Mouse (Mus musculus) forebrain, embryonic 15.5 days (tissue): ENCODE measurements around the gene Hrc. TPM values are rescaled to one million over a fixed set of nuclear protein-coding genes. Genes with fewer than 3 reads are reported as not detected.

ENCODE experiments used
- ATAC-seq: fragments of 200-750 bp; cut with Nextera tagmentation; replicated peaks from 2 replicates; pipeline ENCODE4 v1.8.0; 2017; ENCODE audit warnings: mild to moderate bottlenecking, moderate TSS enrichment, moderate library complexity
- H3K27ac ChIP-seq: fragments of 300-500 bp; sonication (generic); replicated peaks from 2 replicates; pipeline ENCODE4 v1.5.1; 2015; ENCODE audit warnings: mild to moderate bottlenecking, inconsistent platforms
- H3K27me3 ChIP-seq: fragments of 300-500 bp; sonication (generic); 2 replicates; pipeline ENCODE4 v1.6.1; 2015; ENCODE audit warnings: inconsistent platforms
- H3K36me3 ChIP-seq: fragments of 300-500 bp; sonication (generic); 2 replicates; pipeline ENCODE4 v1.6.1; 2015; ENCODE audit warnings: mild to moderate bottlenecking, inconsistent platforms
- H3K4me1 ChIP-seq: fragments of 300-500 bp; sonication (generic); 2 replicates; pipeline ENCODE4 v1.6.1; 2015; ENCODE audit warnings: inconsistent platforms
- H3K4me2 ChIP-seq: fragments of 300-500 bp; sonication (generic); replicated peaks from 2 replicates; pipeline ENCODE4 v1.6.1; 2015; ENCODE audit warnings: mild to moderate bottlenecking, inconsistent platforms
- H3K4me3 ChIP-seq: fragments of 300-500 bp; sonication (generic); 2 replicates; pipeline ENCODE4 v1.5.1; 2015; ENCODE audit warnings: mild to moderate bottlenecking, inconsistent platforms
- H3K9ac ChIP-seq: fragments of 300-500 bp; sonication (generic); replicated peaks from 2 replicates; pipeline ENCODE4 v1.6.1; 2015; ENCODE audit warnings: mild to moderate bottlenecking, inconsistent platforms
- H3K9me3 ChIP-seq: fragments of 300-500 bp; sonication (generic); 2 replicates; pipeline ENCODE4 v1.6.1; 2016; ENCODE audit warnings: inconsistent platforms
- WGBS: fragments of 180-500 bp; shearing (Covaris S2); methylation state at CpG from one replicate; pipeline ENCODE4 v1.1.7; 2015; ENCODE audit warnings: mixed read lengths; 5-methylcytosine and 5-hydroxymethylcytosine counted together
- polyA plus RNA-seq: library from polyadenylated mRNA; unstranded; fragments of >200 nt; fragmentation: Nextera tagmentation; extraction: Ambion mirVana; gene quantifications from 2 replicates; pipeline ENCODE4 v1.2.1, GENCODE M21; 2015

Hrc gene
- polyA plus RNA-seq, 1 experiment from 2014 or later, result 0.23 TPM

DNA sequence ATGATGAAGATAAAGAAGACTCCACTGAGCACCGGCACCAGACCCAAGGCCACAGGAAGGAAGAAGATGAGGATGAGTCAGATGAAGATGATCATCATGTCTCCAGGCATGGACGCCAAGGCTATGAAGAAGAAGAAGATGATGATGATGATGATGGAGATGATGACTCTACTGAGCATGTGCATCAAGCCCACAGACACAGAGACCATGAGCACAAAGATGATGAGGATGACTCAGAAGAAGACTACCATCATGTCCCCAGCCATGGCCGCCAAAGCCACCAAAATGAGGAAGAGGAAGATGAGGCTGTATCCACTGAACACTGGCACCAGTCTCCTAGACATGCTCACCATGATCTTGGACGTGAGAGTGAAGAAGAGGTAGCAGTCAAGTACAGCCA, 1.2 kb downstream of the Hrc start:
- Histone ChIP-seq H3K4me3 (no peak overlapping the region), H3K4me1 (peaks cover 44% of the 10 kb centered on the region), H3K4me2 (no peak overlapping the region), H3K36me3 (no peaks in the 10 kb centered on the region), H3K9ac (no peak overlapping the region), H3K27me3 (peaks cover 11% of the 10 kb centered on the region; the same call in 1 of the 2 replicates), H3K9me3 (no peaks in the 10 kb centered on the region), H3K27ac (no peak overlapping the region)
- 91% methylated on average over 4 of the region's 4 CpGs for WGBS
- ATAC-seq, result no peak

DNA sequence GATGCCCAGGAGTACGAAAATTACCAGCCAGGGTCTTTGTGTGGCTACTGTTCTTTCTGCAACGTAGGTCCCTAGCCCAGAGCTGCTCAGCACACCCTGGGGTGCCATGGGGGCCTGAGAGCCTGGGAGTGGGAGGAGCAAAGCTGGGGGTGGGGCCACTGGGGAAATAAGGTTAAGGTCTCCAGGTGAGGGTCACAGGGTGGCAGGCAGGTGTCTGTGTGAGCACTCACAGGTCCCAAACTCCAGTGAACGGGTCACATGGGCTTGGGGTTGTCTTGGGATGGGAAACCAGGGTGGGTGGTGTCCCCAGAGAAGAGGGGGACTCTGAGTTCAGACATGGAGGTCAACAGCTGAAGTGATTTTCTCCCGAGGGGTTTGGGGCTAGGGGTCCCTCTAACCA, 2.4 kb downstream of the Hrc start:
- Histone ChIP-seq H3K4me3 (no peak overlapping the region), H3K27ac (no peak overlapping the region), H3K4me1 (peaks cover 45% of the 10 kb centered on the region), H3K27me3 (peaks cover 11% of the 10 kb centered on the region; the same call in 1 of the 2 replicates), H3K36me3 (no peaks in the 10 kb centered on the region), H3K9ac (no peak overlapping the region), H3K4me2 (no peak overlapping the region), H3K9me3 (no peaks in the 10 kb centered on the region)
- 15% methylated on average over 4 of the region's 4 CpGs for WGBS
- ATAC-seq, result no peak

DNA sequence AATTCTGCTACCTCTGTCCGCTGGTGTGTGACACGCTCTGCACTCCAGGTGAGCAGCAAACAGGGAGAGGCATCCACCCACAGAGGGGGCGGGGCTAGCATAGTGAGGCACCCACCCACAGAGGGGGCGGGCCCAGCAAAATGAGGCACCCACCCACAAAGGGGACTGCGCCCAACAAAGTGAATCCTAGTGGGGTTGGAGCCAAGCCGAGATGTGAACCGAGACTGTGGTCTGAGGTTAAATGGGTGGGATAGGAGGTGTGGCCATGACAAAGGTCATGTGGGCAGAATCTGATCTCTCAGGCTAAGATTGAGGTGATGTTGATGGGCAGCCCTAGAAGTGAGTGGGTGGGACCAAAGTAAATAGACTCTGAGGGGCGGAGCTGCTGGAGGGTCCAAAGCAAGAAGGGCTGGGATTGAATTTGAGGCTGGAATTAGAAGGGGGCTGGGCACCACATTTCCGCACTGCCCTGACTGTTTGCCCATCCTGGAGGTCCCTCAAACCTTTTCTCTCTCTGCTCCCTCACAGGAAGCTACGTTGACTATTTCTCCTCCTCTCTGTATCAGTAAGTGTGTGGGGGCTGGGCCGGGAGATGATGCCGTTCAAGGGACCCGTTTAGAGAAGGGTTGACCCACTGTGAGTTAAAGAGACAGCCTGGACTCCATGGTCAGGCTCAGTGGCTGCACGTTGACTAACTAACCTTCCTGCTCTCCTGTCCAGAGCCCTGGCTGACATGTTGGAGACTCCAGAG, 3.2 kb downstream of the Hrc start:
- H3K9ac ChIP-seq, result no peak overlapping the region
- peaks cover 37% of the 10 kb centered on the region for H3K4me1 ChIP-seq
- no peak for ATAC-seq
- peaks cover 11% of the 10 kb centered on the region; the same call in 1 of the 2 replicates for H3K27me3 ChIP-seq
- H3K36me3 ChIP-seq, result no peaks in the 10 kb centered on the region
- no peak overlapping the region for H3K27ac ChIP-seq
- 5% methylated on average over 14 of the region's 14 CpGs for WGBS
- peak overlapping the region; percentile 72; the same call in 1 of the 2 replicates for H3K4me2 ChIP-seq
- H3K4me3 ChIP-seq, result no peak overlapping the region
- no peaks in the 10 kb centered on the region for H3K9me3 ChIP-seq

DNA sequence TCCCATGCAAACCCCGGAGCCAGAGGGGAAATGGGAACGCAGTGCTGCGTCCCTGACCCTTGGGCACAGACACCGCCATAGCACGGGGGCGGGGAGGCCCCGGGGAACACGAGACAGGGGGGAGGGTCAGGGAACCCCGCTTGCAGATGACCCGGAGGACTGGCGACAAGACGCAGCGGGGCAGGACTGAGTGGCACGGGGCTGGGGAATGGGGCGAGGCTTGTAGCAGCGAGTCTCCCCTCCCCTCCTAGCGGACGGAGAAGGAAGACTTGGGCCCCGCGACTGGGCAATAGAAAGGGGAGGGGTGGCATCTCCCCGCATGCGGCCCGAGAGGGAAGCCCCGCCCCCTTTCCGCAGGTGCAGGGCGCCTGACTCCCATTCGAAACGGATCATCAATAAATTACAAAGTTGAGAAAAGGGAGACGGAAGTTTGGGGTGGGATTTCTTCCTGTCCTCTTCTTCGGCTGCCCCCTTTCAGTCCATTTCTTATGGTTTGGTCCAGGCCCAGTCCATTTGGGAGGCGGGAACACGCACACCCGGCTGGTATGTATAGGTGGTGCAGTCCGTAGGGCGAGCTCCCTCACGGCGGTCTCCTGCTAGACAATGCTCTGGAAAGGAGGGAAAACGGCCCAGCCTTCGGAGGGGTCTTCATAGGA, 4.4 kb downstream of the Hrc start:
- Histone ChIP-seq H3K9ac (peak overlapping the region; percentile 50), H3K4me3 (peak overlapping the region; percentile 42), H3K27ac (peak overlapping the region; percentile 13; the same call in 1 of the 2 replicates), H3K9me3 (no peaks in the 10 kb centered on the region), H3K27me3 (peaks cover 11% of the 10 kb centered on the region; the same call in 1 of the 2 replicates), H3K4me2 (peak overlapping the region; percentile 72), H3K4me1 (peaks cover 30% of the 10 kb centered on the region), H3K36me3 (no peaks in the 10 kb centered on the region)
- WGBS, result under 1% methylated on average over 38 of the region's 39 CpGs
- peak; percentile 80 for ATAC-seq

DNA sequence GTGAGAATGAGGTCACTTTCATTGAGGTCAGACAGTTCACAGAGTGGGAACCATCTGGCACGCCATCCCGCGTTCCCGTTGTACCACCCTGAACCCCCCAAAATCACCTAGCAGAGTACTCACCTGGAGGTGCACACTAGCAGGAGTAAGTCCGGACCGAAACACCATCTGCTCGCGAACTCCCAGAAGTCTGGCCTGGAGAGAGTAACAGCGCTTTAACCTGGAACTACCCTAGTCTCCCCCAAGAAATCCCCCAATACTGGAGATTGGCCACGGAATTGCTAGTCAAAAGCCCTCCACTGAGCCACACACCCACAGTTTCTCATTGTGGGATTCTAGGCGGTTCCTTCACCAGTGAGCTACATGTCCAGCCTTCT, 5.0 kb downstream of the Hrc start:
- Histone ChIP-seq H3K27ac (no peak overlapping the region), H3K4me3 (peak overlapping the region; percentile 42), H3K9me3 (no peaks in the 10 kb centered on the region), H3K4me2 (peak overlapping the region; percentile 72), H3K4me1 (peaks cover 30% of the 10 kb centered on the region), H3K9ac (peak overlapping the region; percentile 50), H3K27me3 (peaks cover 11% of the 10 kb centered on the region; the same call in 1 of the 2 replicates), H3K36me3 (0 out of 2 replicates have a peak, but pooled peaks cover 2% of the 10 kb centered on the region)
- WGBS, result 6% methylated on average over 11 of the region's 11 CpGs
- no peak for ATAC-seq

DNA sequence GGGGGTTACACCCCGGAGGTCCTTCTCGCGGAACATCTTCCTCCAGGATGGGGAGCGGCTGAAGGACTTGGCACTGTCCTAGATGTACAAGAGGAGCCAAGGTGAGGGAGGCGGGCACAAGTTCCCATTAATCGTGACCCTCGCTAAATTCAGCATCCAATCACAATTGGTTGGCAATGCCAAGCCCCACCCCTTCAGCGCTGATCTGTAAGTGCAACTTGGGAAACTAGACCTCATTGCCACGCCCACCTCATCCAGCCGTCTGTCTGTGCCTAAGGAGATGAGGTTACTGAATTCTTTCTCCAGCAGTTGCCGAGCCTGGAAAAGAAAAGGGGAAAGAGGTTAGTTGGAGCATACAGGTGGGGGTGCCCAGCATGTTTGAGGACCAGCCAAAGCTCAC, 5.6 kb downstream of the Hrc start:
- peaks cover 11% of the 10 kb centered on the region; the same call in 1 of the 2 replicates for H3K27me3 ChIP-seq

DNA sequence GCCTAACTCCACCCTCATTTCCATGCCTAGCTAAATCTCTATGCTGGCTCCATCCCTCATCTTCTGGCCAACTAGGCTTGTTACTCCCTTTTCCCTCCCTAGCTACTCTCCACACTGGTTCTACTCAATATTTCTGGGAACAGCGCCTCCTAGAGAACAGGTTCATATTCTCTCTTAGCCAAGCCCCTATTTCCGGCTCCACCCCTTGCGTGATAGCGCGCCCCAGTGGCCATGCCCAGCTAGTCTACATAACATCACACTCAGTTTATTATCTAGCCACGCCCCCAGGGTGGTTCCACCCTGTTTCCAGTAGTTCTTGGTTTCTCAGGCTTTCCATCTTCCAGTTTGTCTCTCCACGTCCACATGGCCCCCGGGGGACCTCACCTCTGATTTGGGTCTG, 6.2 kb downstream of the Hrc start:
- H3K4me1 ChIP-seq, result peaks cover 30% of the 10 kb centered on the region
- 4% methylated on average over 8 of the region's 8 CpGs for WGBS
- H3K4me3 ChIP-seq, result no peak overlapping the region
- H3K9ac ChIP-seq, result no peak overlapping the region
- no peaks in the 10 kb centered on the region for H3K9me3 ChIP-seq
- peak overlapping the region; percentile 72 for H3K4me2 ChIP-seq
- no peak overlapping the region for H3K27ac ChIP-seq
- H3K27me3 ChIP-seq, result peaks cover 11% of the 10 kb centered on the region; the same call in 1 of the 2 replicates
- ATAC-seq, result no peak
- H3K36me3 ChIP-seq, result peaks cover 13% of the 10 kb centered on the region

More for the DNA sequence above, 5.6 kb downstream of the Hrc start:
- WGBS, result under 1% methylated on average over 11 of the region's 11 CpGs
- Histone ChIP-seq H3K27ac (no peak overlapping the region), H3K9ac (no peak overlapping the region), H3K36me3 (0 out of 2 replicates have a peak, but pooled peaks cover 7% of the 10 kb centered on the region), H3K4me1 (peaks cover 30% of the 10 kb centered on the region), H3K4me2 (peak overlapping the region; percentile 72), H3K4me3 (peak overlapping the region; percentile 42), H3K9me3 (no peaks in the 10 kb centered on the region)
- no peak for ATAC-seq

DNA sequence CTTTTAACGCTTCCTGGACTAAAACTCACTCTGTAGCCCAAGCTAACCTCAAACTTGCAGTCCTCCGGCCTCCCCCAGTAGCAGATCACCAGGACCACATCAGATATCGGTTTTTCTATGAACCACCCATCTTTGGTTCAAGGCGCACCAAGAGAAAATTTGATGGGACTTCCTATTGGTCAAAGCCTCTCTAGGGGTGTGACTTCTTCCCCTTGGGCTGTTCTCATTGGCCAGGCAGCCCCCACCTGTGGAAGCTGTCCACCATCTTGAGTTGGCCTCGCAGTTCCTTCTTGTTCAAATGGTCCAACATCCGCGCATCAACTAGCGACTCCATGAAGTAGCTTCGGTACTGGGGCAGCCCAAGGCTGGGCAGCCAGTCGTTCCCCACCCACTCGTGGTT, 7.0 kb downstream of the Hrc start:
- no peak overlapping the region for H3K4me2 ChIP-seq
- H3K4me3 ChIP-seq, result no peak overlapping the region
- 89% methylated on average over 11 of the region's 11 CpGs for WGBS
- H3K9ac ChIP-seq, result no peak overlapping the region
- ATAC-seq, result no peak
- H3K4me1 ChIP-seq, result peaks cover 30% of the 10 kb centered on the region
- peaks cover 21% of the 10 kb centered on the region for H3K36me3 ChIP-seq
- no peaks in the 10 kb centered on the region for H3K9me3 ChIP-seq
- H3K27ac ChIP-seq, result no peak overlapping the region
- H3K27me3 ChIP-seq, result peaks cover 11% of the 10 kb centered on the region; the same call in 1 of the 2 replicates

DNA sequence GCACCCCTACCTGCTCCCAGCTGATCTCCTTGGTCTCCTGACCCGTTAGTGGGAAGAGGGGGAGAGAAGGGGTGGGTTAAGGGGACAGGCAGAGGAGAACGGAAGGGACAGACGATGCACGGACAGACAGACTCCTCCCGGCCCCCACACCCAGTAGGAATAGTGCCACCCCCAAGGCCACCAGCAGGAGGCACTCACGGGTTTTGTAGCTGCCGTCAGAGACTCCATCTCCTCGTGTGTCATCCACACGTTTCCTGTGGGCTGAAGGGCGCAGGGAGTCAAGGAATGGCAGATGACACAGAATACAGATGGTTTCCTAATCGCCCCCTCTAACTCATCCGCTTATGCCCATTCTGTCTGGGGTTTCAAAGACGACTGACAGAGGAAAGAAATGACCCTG, 8.5 kb downstream of the Hrc start:
- no peak overlapping the region for H3K9ac ChIP-seq
- H3K27ac ChIP-seq, result no peak overlapping the region
- peaks cover 29% of the 10 kb centered on the region for H3K4me1 ChIP-seq
- H3K9me3 ChIP-seq, result no peaks in the 10 kb centered on the region
- H3K4me3 ChIP-seq, result no peak overlapping the region
- H3K36me3 ChIP-seq, result peaks cover 32% of the 10 kb centered on the region
- no peak for ATAC-seq
- 27% methylated on average over 13 of the region's 13 CpGs for WGBS
- no peak overlapping the region for H3K4me2 ChIP-seq
- peaks cover 5% of the 10 kb centered on the region; the same call in 1 of the 2 replicates for H3K27me3 ChIP-seq

DNA sequence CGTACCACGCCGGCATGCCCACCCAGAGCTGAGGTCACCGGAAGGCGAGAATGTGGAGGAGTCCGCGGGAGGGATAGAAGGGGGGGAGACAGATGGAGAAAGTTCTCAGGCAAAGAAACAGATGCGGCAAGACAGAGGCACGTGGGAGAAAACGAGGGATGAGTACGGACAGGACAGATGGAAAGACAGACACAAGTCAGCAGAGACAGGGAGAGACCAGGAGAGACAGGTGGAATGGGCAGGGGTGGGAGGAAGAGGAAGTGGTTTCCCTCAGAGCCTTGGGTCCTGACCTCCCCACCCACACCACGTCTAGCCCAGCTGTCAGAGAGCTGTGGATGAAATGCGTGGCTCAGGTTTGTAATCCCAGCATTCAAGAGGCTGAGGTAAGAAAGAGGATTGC, 11.8 kb downstream of the Hrc start:
- H3K4me1 ChIP-seq, result no peaks in the 10 kb centered on the region
- WGBS, result 80% methylated on average over 13 of the region's 13 CpGs
- H3K9me3 ChIP-seq, result no peaks in the 10 kb centered on the region
- no peak overlapping the region for H3K27ac ChIP-seq
- no peak overlapping the region for H3K4me3 ChIP-seq
- H3K9ac ChIP-seq, result no peak overlapping the region
- ATAC-seq, result no peak
- no peak overlapping the region for H3K4me2 ChIP-seq
- no peaks in the 10 kb centered on the region for H3K27me3 ChIP-seq
- peaks cover 52% of the 10 kb centered on the region for H3K36me3 ChIP-seq

DNA sequence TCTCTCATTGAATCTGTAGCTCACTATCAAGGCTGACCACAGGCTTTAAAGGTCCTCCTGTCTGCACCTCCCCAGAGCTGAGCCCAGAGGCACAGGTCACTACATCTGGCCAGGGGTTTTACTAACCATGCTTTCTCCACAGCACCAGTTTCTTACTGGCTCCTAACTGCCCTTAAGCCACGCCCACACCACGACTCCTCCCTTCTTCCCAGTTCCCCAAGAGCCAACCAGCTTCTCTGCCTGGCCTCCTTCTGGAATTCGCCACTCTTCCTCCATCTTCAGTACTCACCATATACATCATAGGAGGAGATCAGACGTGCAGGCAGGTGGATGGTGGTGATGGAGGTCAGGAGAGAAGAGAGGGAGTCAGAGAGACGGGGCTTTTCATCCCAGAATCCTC, 18.0 kb downstream of the Hrc start:
- H3K27ac ChIP-seq, result no peak overlapping the region
- ATAC-seq, result no peak
- H3K4me1 ChIP-seq, result no peaks in the 10 kb centered on the region
- H3K9ac ChIP-seq, result no peak overlapping the region
- peaks cover 63% of the 10 kb centered on the region for H3K36me3 ChIP-seq
- no peak overlapping the region for H3K4me3 ChIP-seq
- H3K9me3 ChIP-seq, result no peaks in the 10 kb centered on the region
- H3K4me2 ChIP-seq, result no peak overlapping the region
- H3K27me3 ChIP-seq, result no peaks in the 10 kb centered on the region
- WGBS, result 30% methylated on average over 5 of the region's 5 CpGs

DNA sequence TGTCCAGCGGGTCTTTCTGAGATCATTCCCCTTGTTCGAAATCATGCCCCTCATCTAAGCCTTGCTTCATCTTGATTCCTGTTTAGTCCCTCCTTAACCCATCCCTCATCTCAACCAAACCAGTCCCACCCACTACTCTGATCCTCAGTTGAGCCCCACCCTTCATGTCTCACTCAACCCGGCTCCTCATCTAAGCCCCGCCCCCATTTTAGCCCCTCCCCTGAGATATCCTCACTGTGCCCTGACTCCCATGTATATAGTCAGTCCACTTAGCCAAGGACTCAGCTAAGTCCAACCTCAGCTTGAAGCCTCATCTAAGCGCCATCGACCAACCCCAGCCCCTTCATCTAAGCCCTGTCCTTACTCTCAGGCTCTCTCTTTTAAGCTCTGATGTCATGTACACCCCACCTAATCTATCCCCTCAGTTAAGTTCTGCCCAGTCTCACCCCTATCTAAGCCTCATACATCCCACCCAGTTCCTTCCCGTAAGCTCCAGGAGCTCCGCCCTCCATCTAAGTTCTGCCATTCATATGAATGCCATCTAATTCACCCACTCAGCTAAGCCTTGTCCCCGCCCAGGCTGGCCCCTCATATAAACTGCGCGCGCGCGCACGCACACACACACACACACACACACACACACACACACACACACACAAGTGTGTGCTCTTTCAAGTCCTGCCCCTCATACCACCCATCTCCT, 20.4 kb downstream of the Hrc start:
- no peaks in the 10 kb centered on the region for H3K9me3 ChIP-seq
- no peak overlapping the region for H3K9ac ChIP-seq
- no peak overlapping the region for H3K4me3 ChIP-seq
- no peaks in the 10 kb centered on the region for H3K27me3 ChIP-seq
- no peaks in the 10 kb centered on the region for H3K4me1 ChIP-seq
- peaks cover 51% of the 10 kb centered on the region for H3K36me3 ChIP-seq
- no peak for ATAC-seq
- no peak overlapping the region for H3K4me2 ChIP-seq
- 85% methylated on average over 15 of the region's 15 CpGs for WGBS
- H3K27ac ChIP-seq, result no peak overlapping the region
